Mouse (Mus musculus): ENCODE data around the gene 1700025G04Rik.

DNA sequence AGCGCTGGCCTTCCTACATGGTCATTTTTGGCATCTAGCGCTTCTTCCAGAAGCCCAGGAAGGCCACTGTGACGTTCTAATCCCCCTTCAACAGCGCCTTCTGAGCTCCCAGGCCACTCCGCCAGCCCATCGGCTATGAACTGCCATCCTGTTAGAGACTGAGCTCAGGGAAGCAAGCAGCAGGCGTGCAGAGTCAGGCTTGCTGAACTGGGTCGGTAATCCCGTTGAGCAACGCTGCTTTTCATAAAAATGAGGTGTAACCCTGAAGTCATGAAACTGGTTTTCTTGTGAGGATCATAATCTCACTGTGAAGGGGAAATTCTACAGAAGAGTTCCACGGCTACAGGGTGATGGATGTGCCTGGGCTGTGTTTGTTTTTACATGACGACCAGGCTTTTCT lies 28.2 kb downstream of the 1700025G04Rik start:
- no peak for TF ChIP-seq CTCF (IDR thresholded peaks at IDR 0.05)
- no peak for TF ChIP-seq EP300 (IDR thresholded peaks at IDR 0.05)

All from lung, postnatal 0 days (tissue).